Mouse (Mus musculus) lung, postnatal 14 days (tissue): ENCODE results near the gene Lpar3.
"Not testable (repeated sequence)": the region's sequence is repeated elsewhere in the genome, so short reads cannot be mapped to it uniquely, and the experiment has no call there.

Source experiments
- DNase-seq: peaks from one replicate; pipeline ENCODE4 v3.0.0; 2021

The Lpar3 gene

GRCm38 (mm10) chr3:146220776-146221486, at the start of gene Lpar3:
Lpar3 (plus strand) TSS chr3:146220963.
- peak; percentile 84 for DNase-seq

- no peak for DNase-seq
These were observed 47.7 kb upstream of the Lpar3 start for GRCm38 (mm10) chr3:146173030-146173429.

GRCm38 (mm10) chr3:146174215-146174614, 46.5 kb upstream of the Lpar3 start:
- no peak for DNase-seq

- DNase-seq: no peak
These were observed 43.5 kb upstream of the Lpar3 start for GRCm38 (mm10) chr3:146177295-146177694.

- peak; percentile 86 for DNase-seq
These were observed 42.8 kb upstream of the Lpar3 start for GRCm38 (mm10) chr3:146177748-146178582.

- no peak for DNase-seq
These were observed 40.4 kb upstream of the Lpar3 start for GRCm38 (mm10) chr3:146180341-146180740.

GRCm38 (mm10) chr3:146180986-146181385, 39.8 kb upstream of the Lpar3 start:
- peak; percentile 74 for DNase-seq

GRCm38 (mm10) chr3:146184992-146185657, 35.6 kb upstream of the Lpar3 start:
- DNase-seq: peak; percentile 70

GRCm38 (mm10) chr3:146186033-146186432, 34.7 kb upstream of the Lpar3 start:
- DNase-seq: no peak

- no peak for DNase-seq
These were observed 30.8 kb upstream of the Lpar3 start for GRCm38 (mm10) chr3:146189933-146190332.

GRCm38 (mm10) chr3:146192507-146192906, 28.3 kb upstream of the Lpar3 start:
- no peak for DNase-seq

- no peak for DNase-seq
These were observed 25.6 kb upstream of the Lpar3 start for GRCm38 (mm10) chr3:146195153-146195552.

- no peak for DNase-seq
These were observed 24.5 kb upstream of the Lpar3 start for GRCm38 (mm10) chr3:146196301-146196700.

- DNase-seq: no peak
These were observed 23.7 kb upstream of the Lpar3 start for GRCm38 (mm10) chr3:146196780-146197743.

GRCm38 (mm10) chr3:146197785-146198184, 23.0 kb upstream of the Lpar3 start:
- no peak for DNase-seq

GRCm38 (mm10) chr3:146198803-146199481, 21.8 kb upstream of the Lpar3 start:
- no peak for DNase-seq

GRCm38 (mm10) chr3:146199486-146199885, 21.3 kb upstream of the Lpar3 start:
- no peak for DNase-seq

- DNase-seq: no peak
These were observed 16.4 kb upstream of the Lpar3 start for GRCm38 (mm10) chr3:146204375-146204774.

GRCm38 (mm10) chr3:146205305-146205704, 15.5 kb upstream of the Lpar3 start:
- no peak for DNase-seq

- DNase-seq: no peak
These were observed 14.1 kb upstream of the Lpar3 start for GRCm38 (mm10) chr3:146206635-146207034.

- DNase-seq: no peak
These were observed 13.3 kb upstream of the Lpar3 start for GRCm38 (mm10) chr3:146207440-146207839.

GRCm38 (mm10) chr3:146209759-146210158, 11.0 kb upstream of the Lpar3 start:
- not testable (repeated sequence) for DNase-seq
